Mouse (Mus musculus) neural tube, embryonic 12.5 days (tissue): ENCODE results near the gene Tmprss11e. TPM values are rescaled to one million over a fixed set of nuclear protein-coding genes. Genes with fewer than 3 reads are reported as not detected.

Source experiments
- ATAC-seq: fragments of 200-750 bp; cut with Nextera tagmentation; 2 replicates; pipeline ENCODE4 v1.8.0; 2017; ENCODE audit warnings: low read depth, mild to moderate bottlenecking, moderate TSS enrichment, moderate library complexity; ENCODE audit not compliant: low FRiP score
- H3K27ac ChIP-seq: fragments of 300-500 bp; sonication (generic); 2 replicates; pipeline ENCODE4 v1.5.1; 2016
- H3K27me3 ChIP-seq: fragments of 300-500 bp; sonication (generic); replicated peaks from 2 replicates; pipeline ENCODE4 v1.6.1; 2016; ENCODE audit warnings: mild to moderate bottlenecking
- H3K36me3 ChIP-seq: fragments of 300-500 bp; sonication (generic); 2 replicates; pipeline ENCODE4 v1.6.1; 2016; ENCODE audit warnings: mild to moderate bottlenecking
- H3K4me1 ChIP-seq: fragments of 300-500 bp; sonication (generic); 2 replicates; pipeline ENCODE4 v1.6.1; 2016
- H3K4me2 ChIP-seq: fragments of 300-500 bp; sonication (generic); replicated peaks from 2 replicates; pipeline ENCODE4 v1.6.1; 2016; ENCODE audit warnings: mild to moderate bottlenecking
- H3K4me3 ChIP-seq: fragments of 300-500 bp; sonication (generic); 2 replicates; pipeline ENCODE4 v1.5.1; 2016
- H3K9ac ChIP-seq: fragments of 300-500 bp; sonication (generic); 2 replicates; pipeline ENCODE4 v1.6.1; 2016; ENCODE audit warnings: mild to moderate bottlenecking
- H3K9me3 ChIP-seq: fragments of 300-500 bp; sonication (generic); 2 replicates; pipeline ENCODE4 v1.6.1; 2016; ENCODE audit warnings: mild to moderate bottlenecking
- WGBS: fragments of 180-500 bp; shearing (Covaris S2); methylation state at CpG from one replicate; pipeline ENCODE4 v1.1.7; 2016; 5-methylcytosine and 5-hydroxymethylcytosine counted together
- polyA plus RNA-seq: library from polyadenylated mRNA; unstranded; fragments of >200 nt; fragmentation: Nextera tagmentation; extraction: Ambion mirVana; gene quantifications from 2 replicates; pipeline ENCODE4 v1.2.1, GENCODE M21; 2016

Gene Tmprss11e
- polyA plus RNA-seq, result not detected in 2 replicates

DNA sequence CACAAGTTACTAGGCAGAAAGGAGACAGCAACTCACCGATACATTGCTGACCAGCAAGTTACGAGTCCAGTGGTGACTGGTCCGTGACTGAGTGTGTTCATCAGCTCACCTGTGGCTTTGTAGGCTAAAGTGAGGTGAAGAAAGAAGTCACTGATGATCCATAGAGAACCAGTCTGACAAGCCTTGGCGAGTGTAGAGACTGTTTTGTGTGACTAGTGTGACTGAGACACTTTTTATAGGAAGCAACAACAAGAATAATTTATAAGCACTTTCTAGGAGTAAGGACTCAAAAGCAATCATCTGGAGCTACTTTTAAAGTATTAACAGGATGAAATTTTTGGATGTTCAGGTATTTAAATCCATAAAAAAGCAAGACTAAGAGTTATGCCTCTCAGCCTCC lies at the start of gene Tmprss11e:
TSS of gene Tmprss11e (minus strand) at position 101 of the 400 bp plus-strand sequence.
- 90% methylated on average over 4 of the region's 4 CpGs for WGBS
- no peak within 1 kb of the TSS for H3K27ac ChIP-seq
- H3K9me3 ChIP-seq, result no peaks in the 10 kb centered on the region
- H3K4me1 ChIP-seq, result no peaks in the 10 kb centered on the region
- no peak within 1 kb of the TSS for H3K4me3 ChIP-seq
- no peaks in the 10 kb centered on the region for H3K36me3 ChIP-seq
- H3K27me3 ChIP-seq, result no peaks in the 10 kb centered on the region
- H3K4me2 ChIP-seq, result no peak within 1 kb of the TSS
- no peak for ATAC-seq
- no peak within 1 kb of the TSS for H3K9ac ChIP-seq

- H3K9me3 ChIP-seq, result no peaks in the 10 kb centered on the region
- no peak overlapping the region for H3K4me2 ChIP-seq
- 76% methylated on average over 8 of the region's 8 CpGs for WGBS
- H3K27me3 ChIP-seq, result no peaks in the 10 kb centered on the region
- no peak overlapping the region for H3K4me3 ChIP-seq
- no peaks in the 10 kb centered on the region for H3K4me1 ChIP-seq
- no peak overlapping the region for H3K9ac ChIP-seq
- no peak overlapping the region for H3K27ac ChIP-seq
- ATAC-seq, result no peak
- H3K36me3 ChIP-seq, result no peaks in the 10 kb centered on the region
Measured at GRCm38 (mm10) chr5:86792807-86793206, 47.2 kb upstream of the Tmprss11e start.

GRCm38 (mm10) chr5:86792249-86792648 lies 46.6 kb upstream of the Tmprss11e start:
- H3K4me1 ChIP-seq, result no peaks in the 10 kb centered on the region
- H3K36me3 ChIP-seq, result no peaks in the 10 kb centered on the region
- no peaks in the 10 kb centered on the region for H3K9me3 ChIP-seq
- H3K4me2 ChIP-seq, result no peak overlapping the region
- H3K27ac ChIP-seq, result no peak overlapping the region
- no peaks in the 10 kb centered on the region for H3K27me3 ChIP-seq
- H3K4me3 ChIP-seq, result no peak overlapping the region
- no peak overlapping the region for H3K9ac ChIP-seq
- no peak for ATAC-seq
- 76% methylated on average over 4 of the region's 4 CpGs for WGBS

- H3K4me2 ChIP-seq, result no peak overlapping the region
- no peak overlapping the region for H3K4me3 ChIP-seq
- WGBS, result 64% methylated on average over 2 of the region's 2 CpGs
- ATAC-seq, result no peak
- H3K4me1 ChIP-seq, result no peaks in the 10 kb centered on the region
- no peaks in the 10 kb centered on the region for H3K9me3 ChIP-seq
- H3K36me3 ChIP-seq, result no peaks in the 10 kb centered on the region
- no peaks in the 10 kb centered on the region for H3K27me3 ChIP-seq
- no peak overlapping the region for H3K9ac ChIP-seq
- H3K27ac ChIP-seq, result no peak overlapping the region
Measured at GRCm38 (mm10) chr5:86789954-86790353, 44.3 kb upstream of the Tmprss11e start.

DNA sequence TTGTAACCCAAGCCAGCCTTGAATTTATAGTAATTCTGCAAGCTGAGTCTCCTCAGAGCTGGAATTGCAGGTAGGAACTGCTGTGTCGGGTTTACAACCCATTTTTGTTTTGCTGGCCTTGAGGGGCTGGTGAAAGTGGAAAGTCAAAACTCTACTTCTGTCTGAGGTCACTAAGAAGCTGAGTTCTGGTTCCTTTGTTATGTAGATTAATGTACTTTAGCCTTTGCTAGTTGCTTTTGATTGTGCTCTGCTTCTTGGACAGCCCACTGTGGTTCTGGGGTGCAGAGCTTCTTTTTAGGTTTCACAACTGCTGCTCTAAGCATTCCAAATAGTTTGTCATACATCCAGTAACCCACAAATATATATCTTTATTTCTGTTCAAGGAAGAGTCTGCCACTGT lies 41.2 kb upstream of the Tmprss11e start:
- no peak for ATAC-seq
- WGBS, result 29% methylated on average over 1 of the region's 1 CpGs

DNA sequence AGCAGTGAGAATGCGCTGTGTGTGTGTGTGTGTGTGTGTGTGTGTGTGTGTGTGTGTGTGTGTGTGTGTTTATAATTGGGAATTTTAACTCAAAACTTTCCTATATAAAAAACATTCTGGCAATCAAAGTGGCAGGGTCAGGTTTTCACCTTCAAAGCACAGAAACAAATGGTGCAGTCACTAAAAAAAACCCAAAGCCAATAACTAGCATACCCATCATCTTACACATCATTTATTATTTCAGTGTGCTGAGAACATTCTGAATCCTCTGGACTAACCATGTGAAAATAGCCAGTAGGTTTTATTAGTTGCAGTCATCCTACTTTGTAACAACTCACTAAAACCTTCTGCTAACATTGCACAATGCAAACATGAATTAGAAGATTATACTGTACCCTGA lies 38.6 kb upstream of the Tmprss11e start:
- no peak overlapping the region for H3K9ac ChIP-seq
- H3K4me3 ChIP-seq, result no peak overlapping the region
- no peak for ATAC-seq
- H3K27ac ChIP-seq, result no peak overlapping the region
- H3K4me1 ChIP-seq, result no peaks in the 10 kb centered on the region
- H3K36me3 ChIP-seq, result no peaks in the 10 kb centered on the region
- no peaks in the 10 kb centered on the region for H3K27me3 ChIP-seq
- H3K9me3 ChIP-seq, result no peaks in the 10 kb centered on the region
- H3K4me2 ChIP-seq, result no peak overlapping the region
- WGBS, result 92% methylated on average over 1 of the region's 1 CpGs

More for the DNA sequence above, 41.2 kb upstream of the Tmprss11e start:
- Histone ChIP-seq H3K27ac (no peak overlapping the region), H3K4me2 (no peak overlapping the region), H3K9me3 (no peaks in the 10 kb centered on the region), H3K4me3 (no peak overlapping the region), H3K9ac (no peak overlapping the region), H3K27me3 (no peaks in the 10 kb centered on the region), H3K4me1 (no peaks in the 10 kb centered on the region), H3K36me3 (no peaks in the 10 kb centered on the region)

DNA sequence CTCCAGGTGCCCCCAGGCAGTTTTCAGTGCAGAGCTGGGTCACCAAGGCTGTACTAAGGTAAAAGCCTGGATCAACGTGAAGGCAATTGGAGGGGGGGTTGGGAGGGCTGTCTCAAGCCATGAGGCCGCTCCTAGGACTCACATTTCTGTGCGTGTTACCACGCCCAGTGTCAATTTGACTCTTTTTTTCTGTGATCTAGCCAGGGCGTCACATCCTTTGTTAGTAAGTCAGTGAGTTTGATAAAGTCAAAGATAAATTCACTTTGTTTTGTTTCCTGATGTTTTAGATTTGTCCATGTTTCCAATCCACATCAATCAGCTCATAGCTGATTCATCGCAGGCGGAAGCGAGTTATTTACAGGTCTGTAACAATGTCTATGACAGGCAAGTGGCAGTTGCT lies 37.4 kb upstream of the Tmprss11e start:
- Histone ChIP-seq H3K27me3 (no peaks in the 10 kb centered on the region), H3K4me2 (no peak overlapping the region), H3K36me3 (no peaks in the 10 kb centered on the region), H3K9me3 (no peaks in the 10 kb centered on the region), H3K27ac (no peak overlapping the region), H3K9ac (no peak overlapping the region), H3K4me1 (no peaks in the 10 kb centered on the region), H3K4me3 (no peak overlapping the region)
- no peak for ATAC-seq
- WGBS, result 65% methylated on average over 8 of the region's 8 CpGs

GRCm38 (mm10) chr5:86778471-86778870 lies 32.9 kb upstream of the Tmprss11e start:
- WGBS, result 82% methylated on average over 1 of the region's 1 CpGs
- H3K27me3 ChIP-seq, result no peaks in the 10 kb centered on the region
- no peaks in the 10 kb centered on the region for H3K4me1 ChIP-seq
- H3K9ac ChIP-seq, result no peak overlapping the region
- no peak overlapping the region for H3K27ac ChIP-seq
- no peaks in the 10 kb centered on the region for H3K36me3 ChIP-seq
- no peak overlapping the region for H3K4me3 ChIP-seq
- no peak overlapping the region for H3K4me2 ChIP-seq
- no peak for ATAC-seq
- H3K9me3 ChIP-seq, result no peaks in the 10 kb centered on the region

GRCm38 (mm10) chr5:86776941-86777340 lies 31.3 kb upstream of the Tmprss11e start:
- ATAC-seq, result no peak
- Histone ChIP-seq H3K27me3 (no peaks in the 10 kb centered on the region), H3K4me3 (no peak overlapping the region), H3K4me1 (no peaks in the 10 kb centered on the region), H3K9ac (no peak overlapping the region), H3K36me3 (no peaks in the 10 kb centered on the region), H3K27ac (no peak overlapping the region), H3K9me3 (no peaks in the 10 kb centered on the region), H3K4me2 (no peak overlapping the region)
- WGBS, result 93% methylated on average over 5 of the region's 5 CpGs

DNA sequence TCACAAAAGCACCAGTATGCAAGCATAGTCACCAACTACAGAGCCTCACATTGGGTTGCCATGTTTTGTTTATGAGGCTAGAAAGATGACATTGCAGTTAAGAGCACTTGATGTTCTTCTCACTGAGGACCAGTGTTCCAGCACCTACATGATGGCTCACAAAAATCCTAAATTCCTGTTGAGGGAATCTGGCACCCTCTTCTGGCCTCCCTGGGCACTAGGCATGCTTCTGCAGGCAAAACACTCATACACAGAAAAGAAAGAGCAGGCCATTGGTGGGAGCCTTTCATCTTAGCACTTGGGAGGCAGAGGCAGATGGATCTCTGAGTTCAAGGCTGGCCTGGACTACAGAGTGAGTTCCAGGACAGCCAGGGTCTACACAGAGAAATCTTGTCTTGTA lies 25.4 kb upstream of the Tmprss11e start:
- Histone ChIP-seq H3K9me3 (no peaks in the 10 kb centered on the region), H3K4me1 (no peaks in the 10 kb centered on the region), H3K27me3 (no peaks in the 10 kb centered on the region), H3K4me3 (no peak overlapping the region), H3K4me2 (no peak overlapping the region), H3K36me3 (no peaks in the 10 kb centered on the region), H3K9ac (no peak overlapping the region), H3K27ac (no peak overlapping the region)
- ATAC-seq, result no peak

DNA sequence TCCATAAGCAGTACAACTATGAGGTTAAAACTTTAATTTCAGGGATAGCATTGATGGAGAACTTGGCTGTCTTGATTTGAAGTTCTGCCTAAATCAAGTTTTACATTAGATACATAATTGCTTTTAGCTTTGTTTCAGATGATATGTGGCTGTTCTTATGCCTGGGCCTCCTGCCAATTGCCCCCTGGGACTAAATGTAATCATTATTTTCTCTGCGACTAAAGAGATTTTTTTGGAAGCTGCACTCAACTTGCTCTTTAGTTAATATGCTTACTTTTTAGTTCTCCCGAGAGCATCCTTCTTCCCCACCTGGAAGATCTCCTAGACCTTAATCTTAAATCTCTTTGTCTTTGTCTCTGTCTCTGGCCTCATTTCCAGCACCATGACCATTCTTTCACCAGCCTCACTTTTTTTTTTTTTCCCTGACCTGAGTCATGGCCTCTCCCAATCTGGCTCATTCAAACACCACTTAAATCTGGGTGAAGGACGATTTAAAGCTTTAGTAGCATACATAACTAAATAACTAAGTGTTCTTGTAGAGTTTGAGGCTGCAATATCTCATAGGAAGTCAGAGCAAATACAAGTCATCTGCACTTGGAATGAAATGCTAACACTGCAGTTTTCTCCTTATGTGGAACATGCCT lies 23.5 kb upstream of the Tmprss11e start:
- Histone ChIP-seq H3K27ac (no peak overlapping the region), H3K9me3 (no peaks in the 10 kb centered on the region), H3K36me3 (no peaks in the 10 kb centered on the region), H3K9ac (no peak overlapping the region), H3K4me3 (no peak overlapping the region), H3K4me2 (no peak overlapping the region), H3K4me1 (no peaks in the 10 kb centered on the region), H3K27me3 (no peaks in the 10 kb centered on the region)
- WGBS, result 65% methylated on average over 3 of the region's 3 CpGs
- no peak for ATAC-seq

- WGBS, result 85% methylated on average over 3 of the region's 3 CpGs
- Histone ChIP-seq H3K27me3 (no peaks in the 10 kb centered on the region), H3K9me3 (no peaks in the 10 kb centered on the region), H3K4me1 (no peaks in the 10 kb centered on the region), H3K9ac (no peak overlapping the region), H3K4me3 (no peak overlapping the region), H3K27ac (no peak overlapping the region), H3K36me3 (no peaks in the 10 kb centered on the region), H3K4me2 (no peak overlapping the region)
- no peak for ATAC-seq
Measured at GRCm38 (mm10) chr5:86742796-86743195, 2.8 kb downstream of the Tmprss11e start.

GRCm38 (mm10) chr5:86741146-86741545 lies 4.5 kb downstream of the Tmprss11e start:
- no peaks in the 10 kb centered on the region for H3K9me3 ChIP-seq
- no peaks in the 10 kb centered on the region for H3K36me3 ChIP-seq
- H3K4me2 ChIP-seq, result no peak overlapping the region
- no peaks in the 10 kb centered on the region for H3K27me3 ChIP-seq
- H3K9ac ChIP-seq, result no peak overlapping the region
- H3K27ac ChIP-seq, result no peak overlapping the region
- H3K4me1 ChIP-seq, result no peaks in the 10 kb centered on the region
- H3K4me3 ChIP-seq, result no peak overlapping the region
- ATAC-seq, result no peak
- WGBS, result 86% methylated on average over 5 of the region's 5 CpGs
